Mouse (Mus musculus) ovary, postnatal 10 days (tissue): Measurements from ENCODE around the gene Tfrc.

Experiments used
- DNase-seq: peaks from one replicate; pipeline ENCODE4 v3.0.0; 2022; ENCODE audit warnings: low spot score

The Tfrc gene

GRCm38 (mm10) chr16:32650461-32650860 is 41.7 kb downstream of the Tfrc start:
- no peak for DNase-seq

- DNase-seq, result no peak
Observed at GRCm38 (mm10) chr16:32650974-32651618, 42.4 kb downstream of the Tfrc start.

- no peak for DNase-seq
Observed at GRCm38 (mm10) chr16:32654071-32654733, 45.5 kb downstream of the Tfrc start.

- no peak for DNase-seq
Observed at GRCm38 (mm10) chr16:32655534-32655933, 46.8 kb downstream of the Tfrc start.

GRCm38 (mm10) chr16:32656321-32656720 is 47.6 kb downstream of the Tfrc start:
- DNase-seq, result no peak

GRCm38 (mm10) chr16:32656794-32657193 is 48.1 kb downstream of the Tfrc start:
- no peak for DNase-seq

- no peak for DNase-seq
Observed at GRCm38 (mm10) chr16:32657498-32658250, 49.0 kb downstream of the Tfrc start.

- DNase-seq, result no peak
Observed at GRCm38 (mm10) chr16:32658743-32659171, 50.0 kb downstream of the Tfrc start.

GRCm38 (mm10) chr16:32659385-32659784 is 50.7 kb downstream of the Tfrc start:
- DNase-seq, result no peak

GRCm38 (mm10) chr16:32660095-32660494 is 51.4 kb downstream of the Tfrc start:
- DNase-seq, result no peak

- DNase-seq, result no peak
Observed at GRCm38 (mm10) chr16:32660557-32661321, 52.0 kb downstream of the Tfrc start.

- no peak for DNase-seq
Observed at GRCm38 (mm10) chr16:32661493-32661921, 52.8 kb downstream of the Tfrc start.

GRCm38 (mm10) chr16:32662372-32662771 is 53.7 kb downstream of the Tfrc start:
- no peak for DNase-seq

- DNase-seq, result no peak
Observed at GRCm38 (mm10) chr16:32663231-32663858, 54.6 kb downstream of the Tfrc start.

- DNase-seq, result no peak
Observed at GRCm38 (mm10) chr16:32664211-32664610, 55.5 kb downstream of the Tfrc start.

GRCm38 (mm10) chr16:32665851-32666665 is 57.3 kb downstream of the Tfrc start:
- DNase-seq, result no peak

- no peak for DNase-seq
Observed at GRCm38 (mm10) chr16:32666671-32667551, 58.2 kb downstream of the Tfrc start.

GRCm38 (mm10) chr16:32667552-32667872 is 58.8 kb downstream of the Tfrc start:
- DNase-seq, result no peak

- DNase-seq, result no peak
Observed at GRCm38 (mm10) chr16:32668030-32668429, 59.3 kb downstream of the Tfrc start.

GRCm38 (mm10) chr16:32668472-32668871 is 59.8 kb downstream of the Tfrc start:
- no peak for DNase-seq
